Mouse (Mus musculus): ENCODE measurements around the gene Tpi1. TPM values are rescaled to one million over a fixed set of nuclear protein-coding genes. Genes with fewer than 3 reads are reported as not detected.

Tpi1 gene
- polyA plus RNA-seq, 1 experiment from 2014 or later: 385 TPM

DNA sequence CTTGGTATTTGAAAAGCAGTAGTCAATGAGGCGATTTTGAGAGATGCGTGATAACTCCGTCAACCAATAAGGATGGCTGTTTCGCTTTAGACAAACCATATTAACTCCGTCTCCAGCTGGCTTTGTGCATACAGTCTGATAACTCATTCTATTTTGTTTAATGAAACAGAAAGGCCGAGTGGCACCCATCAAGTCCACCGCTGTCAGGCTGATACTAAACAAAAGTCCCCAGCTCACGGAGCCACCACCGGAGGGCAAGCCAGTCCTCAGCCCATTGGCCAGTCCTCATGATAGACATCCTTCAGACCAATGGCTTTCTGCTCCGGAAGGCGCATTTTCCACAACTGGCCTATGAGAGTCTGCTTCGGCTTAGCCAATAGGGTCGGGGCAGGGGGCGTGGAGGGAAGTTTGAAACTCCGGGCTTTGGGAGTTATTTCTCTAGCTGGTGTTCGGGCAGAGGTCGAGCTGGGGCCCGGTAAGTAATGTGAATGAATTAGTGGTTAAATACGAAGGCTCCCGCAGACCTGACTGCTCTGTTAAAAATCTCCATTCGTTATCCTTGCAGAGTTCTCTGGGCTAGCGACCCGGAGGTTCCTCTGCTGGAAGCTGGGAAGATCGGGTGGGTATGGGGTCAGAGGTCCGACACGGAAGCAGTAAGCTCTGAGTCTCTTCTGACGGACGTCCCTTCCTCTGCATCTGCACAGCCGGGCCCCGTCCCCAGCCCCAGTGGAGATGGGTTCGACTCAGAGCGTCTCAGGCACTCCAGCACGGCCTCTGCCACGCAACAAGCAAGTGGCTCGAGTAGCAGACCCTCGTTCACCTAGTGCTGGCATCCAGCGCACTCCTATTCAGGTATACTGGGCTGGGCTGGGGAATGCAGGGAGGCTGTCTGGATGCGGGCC lies 16.0 kb upstream of the Tpi1 start:
- under 1% methylated on average over 38 of the region's 38 CpGs for WGBS
- Histone ChIP-seq H3K9me3 (no peaks in the 10 kb centered on the region), H3K27ac (replicated peaks) (peak overlapping the region; percentile 90), H3K4me2 (peak overlapping the region; percentile 61), H3K4me1 (replicated peaks) (peaks cover 26% of the 10 kb centered on the region), H3K36me3 (peaks cover 28% of the 10 kb centered on the region), H3K4me3 (peak overlapping the region; percentile 66), H3K27me3 (no peaks in the 10 kb centered on the region), H3K9ac (peak overlapping the region; percentile 75)
- ATAC-seq (ENCODE audit: low read depth): peak; percentile 92

GRCm38 (mm10) chr6:124828868-124829798 lies 15.0 kb upstream of the Tpi1 start, which contains the start of the genes Usp5 and Cdca3:
Gene Usp5 (minus strand): TSS chr6:124829484.
Gene Cdca3 (plus strand): TSS chr6:124829547.
- under 1% methylated on average over 55 of the region's 55 CpGs for WGBS
- Histone ChIP-seq H3K27ac (replicated peaks) (peak within 1 kb of the TSS; percentile 90), H3K36me3 (peaks cover 37% of the 10 kb centered on the region), H3K9me3 (no peaks in the 10 kb centered on the region), H3K4me3 (peak within 1 kb of the TSS; percentile 66), H3K27me3 (no peaks in the 10 kb centered on the region), H3K4me2 (peak within 1 kb of the TSS; percentile 87), H3K4me1 (replicated peaks) (peaks cover 26% of the 10 kb centered on the region), H3K9ac (peak within 1 kb of the TSS; percentile 75)
- ATAC-seq (ENCODE audit: low read depth): peak; percentile 96

DNA sequence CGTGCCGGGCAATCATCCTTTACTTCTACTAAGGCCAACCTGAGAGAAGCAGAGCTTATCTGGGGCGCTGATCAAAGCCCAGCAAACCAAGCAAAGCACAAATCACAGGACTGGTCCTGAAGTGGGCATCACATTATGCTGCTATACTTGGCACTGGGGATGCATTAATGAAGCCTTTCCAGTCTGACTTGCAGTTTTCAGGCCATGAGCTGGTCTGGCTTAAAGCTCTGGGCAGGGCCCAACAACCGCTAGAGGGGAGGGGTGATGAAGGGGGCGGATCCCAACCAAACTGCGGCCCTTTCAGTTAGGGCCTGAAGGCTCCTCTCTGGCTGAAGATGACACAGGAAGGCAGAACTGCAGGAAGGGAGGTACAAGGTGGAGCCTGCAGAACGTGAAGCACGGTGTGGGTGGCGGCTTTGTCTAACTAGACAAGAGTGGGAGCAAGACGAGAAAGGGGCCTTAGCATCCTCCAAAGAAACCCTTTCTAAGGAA lies 14.1 kb upstream of the Tpi1 start:
- Histone ChIP-seq H3K36me3 (peaks cover 45% of the 10 kb centered on the region), H3K27me3 (no peaks in the 10 kb centered on the region), H3K9me3 (no peaks in the 10 kb centered on the region), H3K4me2 (peak overlapping the region; percentile 87), H3K27ac (replicated peaks) (peak overlapping the region; percentile 67), H3K9ac (peak overlapping the region; percentile 75), H3K4me1 (replicated peaks) (peaks cover 26% of the 10 kb centered on the region), H3K4me3 (peak overlapping the region; percentile 66)
- ATAC-seq (ENCODE audit: low read depth): no peak
- 25% methylated on average over 10 of the region's 10 CpGs for WGBS

DNA sequence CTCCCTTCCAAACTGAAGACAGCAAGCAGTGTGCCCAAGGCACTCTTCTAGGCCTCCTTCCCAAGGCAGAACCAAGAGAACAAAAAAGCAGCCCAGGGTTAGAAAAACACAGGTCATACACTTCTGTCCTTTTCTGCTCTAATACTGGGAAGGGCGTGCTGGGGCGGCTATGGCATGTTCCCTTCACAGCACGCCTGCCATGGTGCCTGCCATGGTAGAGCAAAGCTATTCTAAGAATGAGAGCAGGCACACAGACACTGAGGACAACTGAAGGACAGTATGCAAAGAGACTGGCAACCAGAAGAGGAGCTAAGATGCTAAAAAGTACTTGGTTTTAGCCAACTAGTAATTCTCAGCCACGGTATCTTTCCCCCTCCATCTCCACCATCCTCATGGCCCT lies 8.0 kb upstream of the Tpi1 start:
- no peak for ATAC-seq (ENCODE audit: low read depth)
- Histone ChIP-seq H3K4me2 (no peak overlapping the region), H3K27ac (replicated peaks) (no peak overlapping the region), H3K9ac (no peak overlapping the region), H3K4me3 (no peak overlapping the region), H3K36me3 (peaks cover 94% of the 10 kb centered on the region), H3K4me1 (replicated peaks) (no peaks in the 10 kb centered on the region), H3K27me3 (no peaks in the 10 kb centered on the region), H3K9me3 (no peaks in the 10 kb centered on the region)
- WGBS: 94% methylated on average over 4 of the region's 4 CpGs

- 97% methylated on average over 5 of the region's 5 CpGs for WGBS
- no peak for ATAC-seq (ENCODE audit: low read depth)
These were observed 6.8 kb upstream of the Tpi1 start for GRCm38 (mm10) chr6:124820891-124821290.

GRCm38 (mm10) chr6:124817971-124818370 lies 3.9 kb upstream of the Tpi1 start:
- no peak overlapping the region for H3K9ac ChIP-seq
- no peaks in the 10 kb centered on the region for H3K27me3 ChIP-seq
- H3K27ac ChIP-seq (replicated peaks): no peak overlapping the region
- H3K4me3 ChIP-seq: no peak overlapping the region
- H3K4me1 ChIP-seq (replicated peaks): peaks cover 18% of the 10 kb centered on the region
- no peak for ATAC-seq (ENCODE audit: low read depth)
- H3K9me3 ChIP-seq: no peaks in the 10 kb centered on the region
- 93% methylated on average over 8 of the region's 8 CpGs for whole genome bisulfite sequencing
- H3K4me2 ChIP-seq: no peak overlapping the region
- peaks cover 82% of the 10 kb centered on the region for H3K36me3 ChIP-seq

More at GRCm38 (mm10) chr6:124820891-124821290, 6.8 kb upstream of the Tpi1 start:
- H3K36me3 ChIP-seq: peaks cover 100% of the 10 kb centered on the region
- no peaks in the 10 kb centered on the region for H3K9me3 ChIP-seq
- H3K4me2 ChIP-seq: no peak overlapping the region
- no peak overlapping the region for H3K9ac ChIP-seq
- no peak overlapping the region for H3K27ac ChIP-seq (replicated peaks)
- H3K4me3 ChIP-seq: no peak overlapping the region
- H3K27me3 ChIP-seq: no peaks in the 10 kb centered on the region
- H3K4me1 ChIP-seq (replicated peaks): no peaks in the 10 kb centered on the region

- no peaks in the 10 kb centered on the region for H3K9me3 ChIP-seq
- no peak for ATAC-seq (ENCODE audit: low read depth)
These were observed 3.5 kb upstream of the Tpi1 start for GRCm38 (mm10) chr6:124817563-124817962.

DNA sequence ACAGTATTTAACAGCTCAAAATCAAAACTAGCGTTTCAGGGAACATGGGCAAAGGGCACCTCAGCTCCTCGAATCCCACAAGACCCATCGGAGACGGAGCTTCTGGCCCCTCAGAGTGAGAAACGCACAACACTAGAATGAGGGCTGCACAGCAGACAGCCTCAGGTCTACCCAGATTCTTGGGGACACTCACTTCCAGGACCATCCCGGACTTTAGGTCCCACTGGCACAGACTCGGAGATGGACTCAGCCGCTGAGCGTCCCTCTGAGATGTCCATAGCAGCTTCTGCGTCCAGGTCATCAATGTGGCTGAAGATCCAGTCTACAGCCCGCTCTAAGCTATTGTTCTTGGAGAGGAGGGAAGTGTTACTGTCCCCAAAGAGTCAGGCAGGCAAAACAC lies 3.0 kb upstream of the Tpi1 start:
- Histone ChIP-seq H3K9ac (no peak overlapping the region), H3K4me3 (no peak overlapping the region), H3K36me3 (peaks cover 76% of the 10 kb centered on the region), H3K9me3 (no peaks in the 10 kb centered on the region), H3K4me2 (no peak overlapping the region), H3K27ac (replicated peaks) (no peak overlapping the region), H3K27me3 (no peaks in the 10 kb centered on the region), H3K4me1 (replicated peaks) (peaks cover 27% of the 10 kb centered on the region)
- ATAC-seq (ENCODE audit: low read depth): no peak
- WGBS: 96% methylated on average over 11 of the region's 11 CpGs

More at GRCm38 (mm10) chr6:124817563-124817962, 3.5 kb upstream of the Tpi1 start:
- no peak overlapping the region for H3K27ac ChIP-seq (replicated peaks)
- H3K4me2 ChIP-seq: no peak overlapping the region
- H3K4me1 ChIP-seq (replicated peaks): peaks cover 22% of the 10 kb centered on the region
- WGBS: 95% methylated on average over 8 of the region's 8 CpGs
- H3K4me3 ChIP-seq: no peak overlapping the region
- H3K36me3 ChIP-seq: peaks cover 77% of the 10 kb centered on the region
- no peak overlapping the region for H3K9ac ChIP-seq
- H3K27me3 ChIP-seq: no peaks in the 10 kb centered on the region

- no peak overlapping the region for H3K27ac ChIP-seq (replicated peaks)
- 91% methylated on average over 4 of the region's 4 CpGs for WGBS
- H3K4me3 ChIP-seq: no peak overlapping the region
- H3K4me1 ChIP-seq (replicated peaks): peaks cover 32% of the 10 kb centered on the region
- no peak for ATAC-seq (ENCODE audit: low read depth)
- H3K36me3 ChIP-seq: peaks cover 76% of the 10 kb centered on the region
- no peaks in the 10 kb centered on the region for H3K9me3 ChIP-seq
- H3K4me2 ChIP-seq: no peak overlapping the region
- H3K9ac ChIP-seq: no peak overlapping the region
- H3K27me3 ChIP-seq: no peaks in the 10 kb centered on the region
These were observed 2.5 kb upstream of the Tpi1 start for GRCm38 (mm10) chr6:124816611-124817010.

- ATAC-seq (ENCODE audit: low read depth): no peak; the same call in 1 of the 2 replicates
- Histone ChIP-seq H3K9ac (0 out of 2 replicates have a peak overlapping the region, but pooled peaks have one; percentile 17), H3K27me3 (no peaks in the 10 kb centered on the region), H3K4me1 (replicated peaks) (peaks cover 34% of the 10 kb centered on the region), H3K4me2 (peak overlapping the region; percentile 81), H3K4me3 (no peak overlapping the region), H3K9me3 (no peaks in the 10 kb centered on the region), H3K27ac (replicated peaks) (no peak overlapping the region; the same call in 1 of the 2 replicates), H3K36me3 (peaks cover 74% of the 10 kb centered on the region)
- 65% methylated on average over 9 of the region's 9 CpGs for WGBS
These were observed 1.0 kb upstream of the Tpi1 start for GRCm38 (mm10) chr6:124814858-124815774.

- peak overlapping the region; percentile 58 for H3K4me3 ChIP-seq
- peak; percentile 42 for ATAC-seq (ENCODE audit: low read depth)
- H3K27me3 ChIP-seq: no peaks in the 10 kb centered on the region
- H3K9me3 ChIP-seq: no peaks in the 10 kb centered on the region
- peak overlapping the region; percentile 86 for H3K27ac ChIP-seq (replicated peaks)
- H3K4me1 ChIP-seq (replicated peaks): peaks cover 41% of the 10 kb centered on the region
- H3K4me2 ChIP-seq: peak overlapping the region; percentile 81
- H3K9ac ChIP-seq: peak overlapping the region; percentile 85
- WGBS: 50% methylated on average over 8 of the region's 8 CpGs
- H3K36me3 ChIP-seq: peaks cover 67% of the 10 kb centered on the region
These were observed 352 bp upstream of the Tpi1 start for GRCm38 (mm10) chr6:124814448-124814847.
